Mouse (Mus musculus): Measurements from ENCODE around the gene Slc1a3. TPM values are rescaled to one million over a fixed set of nuclear protein-coding genes. Genes with fewer than 3 reads are reported as not detected.

The Slc1a3 gene
- polyA plus RNA-seq, 1 experiment, result 23.1 TPM

DNA sequence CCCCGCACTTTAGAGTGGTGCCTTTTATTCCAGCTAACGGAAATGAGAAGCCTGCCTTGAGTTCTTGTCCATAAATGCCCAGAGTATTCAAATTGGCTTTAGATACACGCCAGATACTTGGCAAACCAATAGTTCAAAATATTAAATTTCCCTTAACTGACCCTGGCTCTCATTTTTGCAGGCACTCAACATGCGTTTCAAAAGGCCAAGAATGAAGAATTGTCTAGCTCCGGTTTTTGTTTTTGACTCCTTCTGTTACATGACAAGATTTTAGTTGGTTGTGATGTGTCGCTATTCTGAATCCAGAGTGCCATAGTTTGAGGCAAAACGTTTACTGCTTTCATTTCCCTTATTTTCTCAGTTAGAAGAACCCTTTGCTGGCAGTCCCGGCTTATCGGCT is 28.1 kb downstream of the Slc1a3 start:
- 93% methylated on average over 9 of the region's 9 CpGs for WGBS
- Histone ChIP-seq H3K4me3 (ENCODE audit: control insufficient read depth, insufficient read depth, low read length) (no peak overlapping the region), H3K27me3 (ENCODE audit: control insufficient read depth, insufficient read depth, low read length) (no peaks in the 10 kb centered on the region), H3K36me3 (ENCODE audit: control insufficient read depth, insufficient read depth, low read length) (no peaks in the 10 kb centered on the region), H3K27ac (ENCODE audit: control insufficient read depth, insufficient read depth, low read length) (no peak overlapping the region), H3K4me1 (replicated peaks; ENCODE audit: control insufficient read depth, insufficient read depth, low read length) (no peaks in the 10 kb centered on the region)
- no peak for DNase-seq
- TF ChIP-seq CTCF (IDR thresholded peaks at IDR 0.05; ENCODE audit: borderline replicate concordance, control insufficient read depth, extremely low read depth, insufficient read depth, low read length, poor library complexity) (no peak), POLR2A (IDR thresholded peaks at IDR 0.05; ENCODE audit: control insufficient read depth, extremely low read depth, insufficient read depth, low read length, poor library complexity) (no peak)

GRCm38 (mm10) chr15:8681971-8682370 is 28.6 kb downstream of the Slc1a3 start:
- 95% methylated on average over 7 of the region's 7 CpGs for WGBS
- no peak overlapping the region for H3K27ac ChIP-seq (ENCODE audit: control insufficient read depth, insufficient read depth, low read length)

GRCm38 (mm10) chr15:8681009-8681408 is 29.6 kb downstream of the Slc1a3 start:
- H3K36me3 ChIP-seq (ENCODE audit: control insufficient read depth, insufficient read depth, low read length), result no peaks in the 10 kb centered on the region
- no peak for TF ChIP-seq CTCF (IDR thresholded peaks at IDR 0.05; ENCODE audit: borderline replicate concordance, control insufficient read depth, extremely low read depth, insufficient read depth, low read length, poor library complexity)
- WGBS, result 63% methylated on average over 5 of the region's 5 CpGs
- no peaks in the 10 kb centered on the region for H3K4me1 ChIP-seq (replicated peaks; ENCODE audit: control insufficient read depth, insufficient read depth, low read length)
- H3K27me3 ChIP-seq (ENCODE audit: control insufficient read depth, insufficient read depth, low read length), result no peaks in the 10 kb centered on the region
- H3K4me3 ChIP-seq (ENCODE audit: control insufficient read depth, insufficient read depth, low read length), result no peak overlapping the region
- no peak for DNase-seq
- H3K27ac ChIP-seq (ENCODE audit: control insufficient read depth, insufficient read depth, low read length), result no peak overlapping the region

More at GRCm38 (mm10) chr15:8681971-8682370, 28.6 kb downstream of the Slc1a3 start:
- Histone ChIP-seq H3K4me1 (replicated peaks; ENCODE audit: control insufficient read depth, insufficient read depth, low read length) (no peaks in the 10 kb centered on the region), H3K4me3 (ENCODE audit: control insufficient read depth, insufficient read depth, low read length) (no peak overlapping the region), H3K36me3 (ENCODE audit: control insufficient read depth, insufficient read depth, low read length) (no peaks in the 10 kb centered on the region), H3K27me3 (ENCODE audit: control insufficient read depth, insufficient read depth, low read length) (no peaks in the 10 kb centered on the region)
- DNase-seq, result no peak
- TF ChIP-seq POLR2A (IDR thresholded peaks at IDR 0.05; ENCODE audit: control insufficient read depth, extremely low read depth, insufficient read depth, low read length, poor library complexity) (no peak), CTCF (IDR thresholded peaks at IDR 0.05; ENCODE audit: borderline replicate concordance, control insufficient read depth, extremely low read depth, insufficient read depth, low read length, poor library complexity) (no peak)

GRCm38 (mm10) chr15:8676959-8677358 is 33.6 kb downstream of the Slc1a3 start:
- TF ChIP-seq POLR2A (IDR thresholded peaks at IDR 0.05; ENCODE audit: control insufficient read depth, extremely low read depth, insufficient read depth, low read length, poor library complexity) (no peak), CTCF (IDR thresholded peaks at IDR 0.05; ENCODE audit: borderline replicate concordance, control insufficient read depth, extremely low read depth, insufficient read depth, low read length, poor library complexity) (no peak)
- DNase-seq, result no peak
- no peak overlapping the region for H3K4me3 ChIP-seq (ENCODE audit: control insufficient read depth, insufficient read depth, low read length)
- no peaks in the 10 kb centered on the region for H3K4me1 ChIP-seq (replicated peaks; ENCODE audit: control insufficient read depth, insufficient read depth, low read length)
- WGBS, result 92% methylated on average over 2 of the region's 2 CpGs
- H3K27ac ChIP-seq (ENCODE audit: control insufficient read depth, insufficient read depth, low read length), result no peak overlapping the region
- no peaks in the 10 kb centered on the region for H3K27me3 ChIP-seq (ENCODE audit: control insufficient read depth, insufficient read depth, low read length)
- no peaks in the 10 kb centered on the region for H3K36me3 ChIP-seq (ENCODE audit: control insufficient read depth, insufficient read depth, low read length)

- no peak for DNase-seq
- no peaks in the 10 kb centered on the region for H3K36me3 ChIP-seq (ENCODE audit: control insufficient read depth, insufficient read depth, low read length)
- WGBS, result 80% methylated on average over 5 of the region's 5 CpGs
- H3K4me1 ChIP-seq (replicated peaks; ENCODE audit: control insufficient read depth, insufficient read depth, low read length), result no peaks in the 10 kb centered on the region
- TF ChIP-seq CTCF (IDR thresholded peaks at IDR 0.05; ENCODE audit: borderline replicate concordance, control insufficient read depth, extremely low read depth, insufficient read depth, low read length, poor library complexity) (no peak), POLR2A (IDR thresholded peaks at IDR 0.05; ENCODE audit: control insufficient read depth, extremely low read depth, insufficient read depth, low read length, poor library complexity) (no peak)
- no peaks in the 10 kb centered on the region for H3K27me3 ChIP-seq (ENCODE audit: control insufficient read depth, insufficient read depth, low read length)
- H3K27ac ChIP-seq (ENCODE audit: control insufficient read depth, insufficient read depth, low read length), result no peak overlapping the region
- H3K4me3 ChIP-seq (ENCODE audit: control insufficient read depth, insufficient read depth, low read length), result no peak overlapping the region
Measured at GRCm38 (mm10) chr15:8676211-8676691, 34.3 kb downstream of the Slc1a3 start.

DNA sequence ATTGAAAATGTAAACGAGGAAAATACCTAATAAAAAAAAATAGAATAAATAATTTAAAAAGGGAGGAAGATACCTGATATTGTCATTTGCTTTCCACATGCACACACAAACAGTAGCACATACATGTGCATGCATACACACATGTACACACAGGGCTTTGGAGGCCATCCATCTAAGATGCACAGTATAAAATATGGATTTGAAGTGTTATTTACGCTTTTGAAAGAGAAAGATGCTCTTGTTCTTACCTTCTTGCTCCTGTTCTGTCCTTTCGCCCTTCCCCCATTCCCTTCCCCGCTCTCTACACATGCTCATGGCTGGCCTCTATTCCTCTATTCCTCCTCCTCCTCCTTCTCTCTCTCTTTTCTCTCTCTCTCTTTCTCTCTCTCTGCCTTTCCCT is 34.9 kb downstream of the Slc1a3 start:
- no peaks in the 10 kb centered on the region for H3K27me3 ChIP-seq (ENCODE audit: control insufficient read depth, insufficient read depth, low read length)
- TF ChIP-seq CTCF (IDR thresholded peaks at IDR 0.05; ENCODE audit: borderline replicate concordance, control insufficient read depth, extremely low read depth, insufficient read depth, low read length, poor library complexity) (no peak), POLR2A (IDR thresholded peaks at IDR 0.05; ENCODE audit: control insufficient read depth, extremely low read depth, insufficient read depth, low read length, poor library complexity) (no peak)
- WGBS, result 90% methylated on average over 4 of the region's 4 CpGs
- no peak overlapping the region for H3K4me3 ChIP-seq (ENCODE audit: control insufficient read depth, insufficient read depth, low read length)
- H3K4me1 ChIP-seq (replicated peaks; ENCODE audit: control insufficient read depth, insufficient read depth, low read length), result no peaks in the 10 kb centered on the region
- H3K36me3 ChIP-seq (ENCODE audit: control insufficient read depth, insufficient read depth, low read length), result no peaks in the 10 kb centered on the region
- no peak for DNase-seq
- no peak overlapping the region for H3K27ac ChIP-seq (ENCODE audit: control insufficient read depth, insufficient read depth, low read length)

- Histone ChIP-seq H3K27me3 (ENCODE audit: control insufficient read depth, insufficient read depth, low read length) (no peaks in the 10 kb centered on the region), H3K4me1 (replicated peaks; ENCODE audit: control insufficient read depth, insufficient read depth, low read length) (no peaks in the 10 kb centered on the region), H3K36me3 (ENCODE audit: control insufficient read depth, insufficient read depth, low read length) (no peaks in the 10 kb centered on the region), H3K27ac (ENCODE audit: control insufficient read depth, insufficient read depth, low read length) (no peak overlapping the region), H3K4me3 (ENCODE audit: control insufficient read depth, insufficient read depth, low read length) (no peak overlapping the region)
- WGBS, result 86% methylated on average over 5 of the region's 5 CpGs
- no peak for DNase-seq
- TF ChIP-seq CTCF (IDR thresholded peaks at IDR 0.05; ENCODE audit: borderline replicate concordance, control insufficient read depth, extremely low read depth, insufficient read depth, low read length, poor library complexity) (no peak), POLR2A (IDR thresholded peaks at IDR 0.05; ENCODE audit: control insufficient read depth, extremely low read depth, insufficient read depth, low read length, poor library complexity) (no peak)
Measured at GRCm38 (mm10) chr15:8672532-8672931, 38.0 kb downstream of the Slc1a3 start.
